Mouse (Mus musculus) forebrain, embryonic 14.5 days (tissue): Measurements from ENCODE around the gene Igtp. TPM values are rescaled to one million over a fixed set of nuclear protein-coding genes. Genes with fewer than 3 reads are reported as not detected.
"Not testable (repeated sequence)": the region's sequence is repeated elsewhere in the genome, so short reads cannot be mapped to it uniquely, and the experiment has no call there.

Experiments
- ATAC-seq: fragments of 200-750 bp; cut with Nextera tagmentation; 2 replicates; pipeline ENCODE4 v1.8.0; 2017; ENCODE audit warnings: mild to moderate bottlenecking, moderate library complexity
- DNase-seq: peaks from one replicate; pipeline ENCODE4 v3.0.0-alpha.2; 2015; ENCODE audit warnings: low spot score
- H3K27ac ChIP-seq: fragments of 300-500 bp; sonication (generic); 2 replicates; pipeline ENCODE4 v1.5.1; 2014; ENCODE audit warnings: low read depth, mild to moderate bottlenecking, control low read depth, low read length, moderate library complexity
- H3K27me3 ChIP-seq: fragments of 300-500 bp; sonication (generic); replicated peaks from 2 replicates; pipeline ENCODE4 v1.6.1; 2014; ENCODE audit warnings: low read length, control low read depth, mixed read lengths; ENCODE audit not compliant: control insufficient read depth, insufficient read depth
- H3K36me3 ChIP-seq: fragments of 300-500 bp; sonication (generic); 2 replicates; pipeline ENCODE4 v1.6.1; 2014; ENCODE audit warnings: low read length, control low read depth; ENCODE audit not compliant: control insufficient read depth, insufficient read depth
- H3K4me1 ChIP-seq: fragments of 300-500 bp; sonication (generic); 2 replicates; pipeline ENCODE4 v1.6.1; 2014; ENCODE audit warnings: antibody characterized with exemption, low read length, control low read depth; ENCODE audit not compliant: control insufficient read depth, insufficient read depth
- H3K4me2 ChIP-seq: fragments of 300-500 bp; sonication (generic); 2 replicates; pipeline ENCODE4 v1.6.1; 2014; ENCODE audit warnings: mild to moderate bottlenecking, control low read depth, low read length
- H3K4me3 ChIP-seq: fragments of 300-500 bp; sonication (generic); 2 replicates; pipeline ENCODE4 v1.5.1; 2014; ENCODE audit warnings: low read depth, low read length, control low read depth
- H3K9ac ChIP-seq: fragments of 300-500 bp; sonication (generic); 2 replicates; pipeline ENCODE4 v1.6.1; 2014; ENCODE audit warnings: mild to moderate bottlenecking, low read length, control low read depth, moderate library complexity
- H3K9me3 ChIP-seq: fragments of 300-500 bp; sonication (generic); replicated peaks from 2 replicates; pipeline ENCODE4 v1.6.1; 2016; ENCODE audit warnings: low read length, control low read depth, mixed read lengths; ENCODE audit not compliant: control insufficient read depth
- WGBS: fragments of 180-500 bp; shearing (Covaris S2); extraction: QIAGEN DNeasy Blood & Tissue Kit; methylation state at CpG from one replicate; pipeline ENCODE4 v1.1.7; 2014; 5-methylcytosine and 5-hydroxymethylcytosine counted together
- polyA plus RNA-seq: library from polyadenylated mRNA; unstranded; fragments of >200 nt; fragmentation: Nextera tagmentation; extraction: Ambion mirVana; gene quantifications from 2 replicates; pipeline ENCODE4 v1.2.1, GENCODE M21; 2014

Igtp gene
- polyA plus RNA-seq, 1 experiment from 2014 or later, result 1.4 TPM

DNA sequence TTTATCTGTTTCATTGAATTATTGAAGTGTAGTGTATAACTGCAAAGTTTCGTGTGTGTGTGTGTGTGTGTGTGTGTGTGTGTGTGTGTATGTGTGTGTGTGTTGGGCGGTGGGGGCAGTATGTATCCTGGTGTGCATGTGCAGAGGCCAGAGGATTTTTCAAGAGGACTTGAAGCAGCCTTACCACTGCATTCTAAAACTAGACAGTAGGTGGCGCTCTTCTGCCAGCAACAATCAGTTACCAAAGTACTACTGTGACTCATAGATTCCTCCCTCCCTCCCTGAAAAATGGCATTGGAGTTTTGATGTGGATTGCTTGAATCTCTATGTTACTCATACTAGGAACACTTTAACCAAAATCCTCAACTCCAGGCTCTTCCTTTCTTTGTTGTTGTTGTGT lies 19.8 kb upstream of the Igtp start:
- Histone ChIP-seq H3K4me2 (no peak overlapping the region), H3K27ac (no peak overlapping the region), H3K4me1 (no peaks in the 10 kb centered on the region), H3K27me3 (no peaks in the 10 kb centered on the region), H3K36me3 (peaks cover 50% of the 10 kb centered on the region), H3K4me3 (no peak overlapping the region), H3K9me3 (no peaks in the 10 kb centered on the region), H3K9ac (no peak overlapping the region)
- ATAC-seq (peak; percentile 42; the same call in 1 of the 2 replicates), DNase-seq (peak; percentile 86)
- WGBS, result 25% methylated on average over 3 of the region's 3 CpGs

DNA sequence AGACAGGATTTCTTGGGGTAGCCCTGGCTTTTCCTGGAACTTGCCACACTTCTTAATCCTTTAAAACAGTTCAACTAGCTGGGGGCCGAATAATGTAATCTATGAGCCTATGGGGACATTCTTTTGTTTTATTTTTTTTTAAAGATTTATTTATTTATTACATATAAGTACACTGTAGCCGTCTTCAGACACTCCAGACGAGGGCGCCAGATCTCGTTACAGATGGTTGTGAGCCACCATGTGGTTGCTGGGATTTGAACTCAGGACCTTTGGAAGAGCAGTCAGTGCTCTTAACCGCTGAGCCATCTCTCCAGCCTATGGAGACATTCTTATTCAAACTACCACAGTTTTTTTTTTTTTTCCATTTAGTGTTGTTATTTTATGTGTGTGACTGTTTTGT lies 19.4 kb upstream of the Igtp start:
- not testable (repeated sequence) for H3K4me2 ChIP-seq, H3K9me3 ChIP-seq, ATAC-seq, H3K27ac ChIP-seq, H3K9ac ChIP-seq, H3K4me1 ChIP-seq, H3K4me3 ChIP-seq, DNase-seq, H3K27me3 ChIP-seq
- WGBS, result 93% methylated on average over 6 of the region's 6 CpGs
- H3K36me3 ChIP-seq, result peaks cover 46% of the 10 kb centered on the region

DNA sequence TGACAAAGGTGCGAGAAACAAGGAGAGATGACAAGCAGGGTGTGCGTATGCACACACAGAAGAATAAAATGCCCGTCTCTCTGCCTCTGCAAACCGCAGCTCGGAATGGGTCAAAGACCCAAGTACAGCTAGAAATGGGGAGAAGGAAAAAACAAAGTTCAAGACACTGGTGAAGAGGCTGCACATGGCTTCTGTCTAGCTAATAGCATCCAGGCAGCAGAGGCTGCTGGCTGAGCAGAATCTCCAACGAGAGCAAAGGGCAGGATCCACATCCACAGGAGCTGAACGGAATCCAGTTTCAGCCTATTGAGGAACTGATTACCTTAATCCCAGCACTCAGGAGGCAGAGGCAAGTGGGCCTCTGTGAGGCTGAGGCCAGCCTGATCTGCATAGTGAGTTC lies 18.6 kb upstream of the Igtp start:
- DNase-seq, result no peak
- no peak overlapping the region for H3K4me3 ChIP-seq
- ATAC-seq, result no peak
- no peaks in the 10 kb centered on the region for H3K27me3 ChIP-seq
- H3K9me3 ChIP-seq, result no peaks in the 10 kb centered on the region
- no peaks in the 10 kb centered on the region for H3K4me1 ChIP-seq
- peaks cover 38% of the 10 kb centered on the region for H3K36me3 ChIP-seq
- H3K9ac ChIP-seq, result no peak overlapping the region
- no peak overlapping the region for H3K27ac ChIP-seq
- no peak overlapping the region for H3K4me2 ChIP-seq
- 93% methylated on average over 7 of the region's 7 CpGs for WGBS

DNA sequence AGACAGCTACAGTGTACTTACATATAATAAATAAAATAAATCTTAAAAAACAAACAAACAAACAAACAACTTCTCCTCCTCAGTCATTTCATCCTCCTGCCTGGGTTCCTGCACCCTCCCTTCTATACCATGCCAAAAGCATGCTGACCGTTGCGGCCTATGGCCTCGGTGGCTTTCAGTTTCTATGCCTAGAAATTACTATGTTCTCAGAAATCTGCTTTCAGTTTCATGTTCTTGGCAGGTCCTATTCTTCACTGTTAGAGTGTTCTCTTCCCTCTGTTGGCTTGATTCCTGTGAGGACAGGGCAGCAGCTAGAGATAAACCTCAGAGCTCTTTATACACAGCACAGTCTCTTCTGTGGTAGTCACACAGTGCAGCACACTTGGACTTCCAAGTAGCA lies 15.8 kb upstream of the Igtp start:
- Histone ChIP-seq H3K27me3 (no peaks in the 10 kb centered on the region), H3K4me1 (no peaks in the 10 kb centered on the region), H3K27ac (no peak overlapping the region), H3K9ac (no peak overlapping the region), H3K36me3 (peaks cover 10% of the 10 kb centered on the region), H3K4me3 (no peak overlapping the region), H3K4me2 (no peak overlapping the region), H3K9me3 (no peaks in the 10 kb centered on the region)
- WGBS, result 95% methylated on average over 3 of the region's 3 CpGs
- no peak for DNase-seq
- ATAC-seq, result no peak

DNA sequence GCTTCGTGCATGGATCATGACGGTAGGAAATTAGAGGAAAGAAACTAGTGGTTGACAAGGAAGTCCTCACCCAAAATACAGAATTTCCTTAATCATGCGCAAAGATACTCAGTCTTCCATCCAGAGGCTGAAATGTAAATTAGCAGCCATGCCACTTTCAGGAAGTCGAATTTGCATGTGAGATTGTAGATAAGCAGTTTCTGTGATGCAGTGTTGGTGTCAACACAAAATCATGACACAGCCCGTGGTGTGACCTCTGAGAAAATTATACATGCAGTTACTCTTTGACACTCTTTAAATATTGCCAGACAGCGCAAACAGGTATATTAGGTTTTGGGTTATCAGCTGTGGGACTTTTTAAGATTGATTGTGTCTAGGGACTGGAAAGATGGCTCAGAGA lies 9.7 kb upstream of the Igtp start:
- DNase-seq, result no peak
- Histone ChIP-seq H3K9me3 (no peaks in the 10 kb centered on the region), H3K4me1 (no peaks in the 10 kb centered on the region), H3K4me3 (no peak overlapping the region), H3K36me3 (no peaks in the 10 kb centered on the region), H3K27me3 (no peaks in the 10 kb centered on the region), H3K4me2 (no peak overlapping the region), H3K9ac (no peak overlapping the region), H3K27ac (no peak overlapping the region)
- no peak for ATAC-seq
- 93% methylated on average over 6 of the region's 6 CpGs for WGBS

DNA sequence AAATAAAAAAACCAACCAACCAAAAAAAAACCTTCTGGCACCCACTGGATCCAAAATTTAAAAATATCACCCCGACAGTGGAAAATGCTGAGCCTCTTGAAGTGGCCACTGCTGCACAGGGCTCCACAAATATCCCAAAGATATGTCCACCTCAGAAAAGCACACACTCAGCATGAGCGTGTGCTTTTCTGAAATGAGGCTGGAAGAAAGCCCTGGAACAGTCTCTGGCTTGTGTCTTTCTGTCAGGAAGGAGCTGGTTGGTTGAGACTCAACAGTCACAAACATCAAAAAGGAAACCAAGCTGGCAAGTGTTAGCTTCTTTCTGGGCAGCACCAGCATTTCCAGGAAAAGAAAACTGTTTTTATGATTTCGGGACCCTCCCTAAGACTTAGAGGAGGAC lies 6.0 kb upstream of the Igtp start:
- no peak overlapping the region for H3K27ac ChIP-seq
- H3K4me1 ChIP-seq, result no peaks in the 10 kb centered on the region
- DNase-seq, result no peak
- H3K27me3 ChIP-seq, result no peaks in the 10 kb centered on the region
- H3K36me3 ChIP-seq, result no peaks in the 10 kb centered on the region
- no peaks in the 10 kb centered on the region for H3K9me3 ChIP-seq
- 82% methylated on average over 3 of the region's 3 CpGs for WGBS
- ATAC-seq, result no peak
- no peak overlapping the region for H3K4me3 ChIP-seq
- no peak overlapping the region for H3K4me2 ChIP-seq
- H3K9ac ChIP-seq, result no peak overlapping the region

DNA sequence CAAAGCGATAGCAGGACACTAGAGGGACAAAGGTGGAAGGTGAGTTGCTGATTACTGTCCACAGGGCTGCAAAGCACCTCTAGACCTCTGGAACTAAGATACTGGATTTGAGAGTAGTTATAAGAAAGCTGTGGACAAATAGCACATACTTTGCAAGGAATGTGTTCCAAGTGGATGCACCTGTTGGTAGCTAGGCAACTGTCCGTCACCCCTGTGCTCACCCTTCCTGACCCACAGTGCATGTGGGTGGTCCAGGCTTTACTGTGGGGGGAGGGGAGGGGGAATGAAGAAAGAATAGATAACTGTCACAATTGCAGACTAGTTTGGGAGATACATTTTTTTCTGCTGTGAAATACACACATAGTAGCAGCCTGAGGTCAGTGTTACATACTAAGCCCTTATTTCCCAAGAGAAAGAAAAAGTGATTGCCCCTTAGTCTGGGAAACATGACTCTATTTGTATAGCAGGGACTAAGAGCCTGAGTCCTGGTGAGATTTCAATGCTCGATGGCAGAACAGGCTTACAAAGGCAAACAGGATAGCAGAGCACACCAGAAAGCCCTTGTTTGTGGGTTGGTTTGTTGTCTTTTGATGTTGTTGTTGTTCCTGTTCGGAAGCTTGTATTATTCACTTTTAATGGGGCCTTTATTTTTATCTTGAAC lies 5.4 kb upstream of the Igtp start:
- DNase-seq, result no peak
- H3K27ac ChIP-seq, result no peak overlapping the region
- no peak overlapping the region for H3K4me3 ChIP-seq
- no peaks in the 10 kb centered on the region for H3K36me3 ChIP-seq
- no peaks in the 10 kb centered on the region for H3K4me1 ChIP-seq
- H3K9me3 ChIP-seq, result no peaks in the 10 kb centered on the region
- ATAC-seq, result no peak
- no peaks in the 10 kb centered on the region for H3K27me3 ChIP-seq
- 45% methylated on average over 4 of the region's 4 CpGs for WGBS
- H3K9ac ChIP-seq, result no peak overlapping the region
- no peak overlapping the region for H3K4me2 ChIP-seq

DNA sequence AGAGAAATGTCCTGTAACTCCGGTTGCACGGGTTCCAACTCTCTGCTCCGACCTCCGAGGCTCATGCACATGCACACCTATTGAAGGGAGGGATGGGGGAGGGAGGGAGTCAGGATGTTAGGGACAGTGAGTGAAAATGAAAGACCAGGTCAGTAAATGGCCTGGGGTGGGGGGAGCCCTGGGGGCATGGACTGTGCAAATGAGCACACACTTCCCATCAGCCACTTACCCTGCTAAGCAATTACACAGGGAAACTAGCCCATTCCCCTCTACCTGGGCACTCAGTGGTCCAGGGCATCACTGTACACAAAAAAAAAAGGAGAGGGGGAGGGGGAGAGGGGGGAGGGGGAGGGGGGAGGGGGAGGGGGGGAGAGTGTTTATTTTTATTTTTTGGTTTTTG lies 693 bp upstream of the Igtp start:
- Histone ChIP-seq H3K9ac (no peak overlapping the region), H3K4me2 (peak overlapping the region; percentile 58), H3K36me3 (no peaks in the 10 kb centered on the region), H3K27ac (no peak overlapping the region), H3K9me3 (no peaks in the 10 kb centered on the region), H3K4me3 (no peak overlapping the region), H3K27me3 (no peaks in the 10 kb centered on the region), H3K4me1 (no peaks in the 10 kb centered on the region)
- ATAC-seq (no peak), DNase-seq (no peak)
- 83% methylated on average over 4 of the region's 4 CpGs for WGBS

DNA sequence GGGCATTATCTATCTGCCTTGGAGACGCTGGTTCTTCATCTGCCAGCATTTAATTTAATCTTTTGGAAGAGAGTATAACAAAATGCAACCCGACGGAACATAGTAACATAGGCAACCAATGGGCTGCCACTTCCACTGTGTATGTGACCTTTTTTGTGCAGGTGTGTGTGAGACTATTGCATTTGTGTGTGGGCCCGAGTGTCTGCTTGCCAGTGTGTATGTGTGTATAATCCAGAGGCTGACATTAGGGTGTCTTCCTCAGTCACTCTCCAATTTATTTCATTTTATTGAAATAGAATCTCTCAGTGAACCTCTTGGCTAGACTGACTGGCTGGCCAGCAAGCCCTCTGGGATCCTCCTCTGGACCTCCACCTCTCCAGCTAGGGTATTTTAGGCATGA lies 870 bp downstream of the Igtp start:
- ATAC-seq, result no peak
- H3K4me3 ChIP-seq, result no peak overlapping the region
- no peak overlapping the region for H3K9ac ChIP-seq
- H3K4me1 ChIP-seq, result no peaks in the 10 kb centered on the region
- H3K27ac ChIP-seq, result no peak overlapping the region
- no peak for DNase-seq
- H3K27me3 ChIP-seq, result no peaks in the 10 kb centered on the region
- no peaks in the 10 kb centered on the region for H3K9me3 ChIP-seq
- no peaks in the 10 kb centered on the region for H3K36me3 ChIP-seq
- WGBS, result 92% methylated on average over 4 of the region's 4 CpGs
- H3K4me2 ChIP-seq, result no peak overlapping the region
